Mouse (Mus musculus): ENCODE measurements around the gene Dnah5. TPM values are rescaled to one million over a fixed set of nuclear protein-coding genes. Genes with fewer than 3 reads are reported as not detected.

Gene Dnah5
- polyA plus RNA-seq, 1 experiment: 0.36 TPM

DNA sequence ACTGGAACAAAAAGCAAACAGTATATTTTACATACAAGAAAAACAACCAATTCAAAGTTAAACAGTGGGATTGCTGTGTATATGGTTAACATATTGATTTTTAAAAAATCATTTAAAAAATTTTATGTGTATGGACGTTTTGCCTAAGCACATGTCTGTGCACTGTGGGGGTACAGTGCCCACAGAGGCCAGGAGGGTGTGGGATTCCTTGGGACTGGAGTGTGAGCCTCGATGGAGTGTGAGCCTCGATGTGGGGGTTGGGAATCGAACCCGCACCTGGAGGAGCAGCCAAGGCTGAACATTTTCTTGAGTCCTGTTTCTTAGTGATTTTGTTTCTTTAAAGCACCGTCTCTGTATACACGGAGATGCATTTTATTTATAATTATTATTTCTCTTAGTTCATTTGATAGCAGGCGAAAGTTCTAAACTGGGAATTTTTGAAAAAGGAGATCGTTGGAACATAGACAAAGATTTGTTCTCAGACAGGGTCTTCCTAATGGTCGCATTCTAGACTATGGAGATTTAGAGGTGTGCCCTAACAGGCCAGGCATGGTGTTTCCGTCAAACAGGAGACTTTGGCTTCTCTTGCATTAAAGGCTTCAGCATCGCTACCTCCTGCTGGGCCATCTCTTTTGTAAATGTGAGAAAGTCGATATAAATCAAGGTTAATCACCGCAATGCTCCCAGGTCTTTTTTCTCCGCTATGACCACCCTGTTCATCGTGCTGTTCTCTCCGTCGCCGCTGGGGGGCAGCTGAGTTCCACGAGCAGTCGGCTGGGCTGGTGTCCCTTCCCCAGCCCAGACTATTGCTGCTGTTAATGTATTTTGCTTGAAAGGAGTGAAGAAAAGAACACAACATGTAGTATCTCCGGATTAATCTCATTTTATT is 15.8 kb upstream of the Dnah5 start:
- DNase-seq (ENCODE audit: low read depth): peak; percentile 88
- no peak for TF ChIP-seq POLR2A (IDR thresholded peaks at IDR 0.05; ENCODE audit: borderline replicate concordance, extremely low read depth, insufficient read depth, insufficient read length, poor library complexity, severe bottlenecking)
- peak; percentile 98 for TF ChIP-seq CTCF (IDR thresholded peaks at IDR 0.05; ENCODE audit: borderline replicate concordance, extremely low read depth, insufficient read depth, insufficient read length)

- TF ChIP-seq POLR2A (IDR thresholded peaks at IDR 0.05; ENCODE audit: borderline replicate concordance, extremely low read depth, insufficient read depth, insufficient read length, poor library complexity, severe bottlenecking) (no peak), CTCF (IDR thresholded peaks at IDR 0.05; ENCODE audit: borderline replicate concordance, extremely low read depth, insufficient read depth, insufficient read length) (no peak)
- no peak for DNase-seq (ENCODE audit: low read depth)
Observed at GRCm38 (mm10) chr15:28188361-28189011, 15.1 kb upstream of the Dnah5 start.

- DNase-seq (ENCODE audit: low read depth): no peak
- TF ChIP-seq CTCF (IDR thresholded peaks at IDR 0.05; ENCODE audit: borderline replicate concordance, extremely low read depth, insufficient read depth, insufficient read length) (no peak), POLR2A (IDR thresholded peaks at IDR 0.05; ENCODE audit: borderline replicate concordance, extremely low read depth, insufficient read depth, insufficient read length, poor library complexity, severe bottlenecking) (no peak)
Observed at GRCm38 (mm10) chr15:28189668-28190067, 13.9 kb upstream of the Dnah5 start.

DNA sequence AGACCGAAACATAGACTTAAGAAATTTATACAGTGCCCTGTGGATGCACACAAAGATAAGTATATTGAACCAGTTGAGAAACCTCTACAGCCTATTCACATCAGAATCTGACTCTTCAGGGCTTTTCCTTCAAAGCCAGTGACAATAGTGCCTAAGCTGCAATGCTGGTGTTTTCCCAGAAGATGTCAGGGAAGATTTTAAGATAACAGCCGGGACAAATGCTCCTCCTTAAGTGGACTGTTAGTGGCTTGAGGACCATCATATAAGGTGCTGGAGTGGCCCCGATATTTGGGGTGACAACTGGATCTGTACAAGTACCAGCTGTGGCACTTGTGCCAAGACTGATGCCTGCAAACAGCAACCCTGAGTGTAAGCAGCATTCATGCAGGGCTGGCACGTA is 4.9 kb upstream of the Dnah5 start:
- no peak for TF ChIP-seq CTCF (IDR thresholded peaks at IDR 0.05; ENCODE audit: borderline replicate concordance, extremely low read depth, insufficient read depth, insufficient read length)
- TF ChIP-seq POLR2A (IDR thresholded peaks at IDR 0.05; ENCODE audit: borderline replicate concordance, extremely low read depth, insufficient read depth, insufficient read length, poor library complexity, severe bottlenecking): no peak
- DNase-seq (ENCODE audit: low read depth): no peak

- no peak for DNase-seq (ENCODE audit: low read depth)
- TF ChIP-seq CTCF (IDR thresholded peaks at IDR 0.05; ENCODE audit: borderline replicate concordance, extremely low read depth, insufficient read depth, insufficient read length): no peak
- no peak for TF ChIP-seq POLR2A (IDR thresholded peaks at IDR 0.05; ENCODE audit: borderline replicate concordance, extremely low read depth, insufficient read depth, insufficient read length, poor library complexity, severe bottlenecking)
Observed at GRCm38 (mm10) chr15:28204626-28205025, 1.1 kb downstream of the Dnah5 start.

DNA sequence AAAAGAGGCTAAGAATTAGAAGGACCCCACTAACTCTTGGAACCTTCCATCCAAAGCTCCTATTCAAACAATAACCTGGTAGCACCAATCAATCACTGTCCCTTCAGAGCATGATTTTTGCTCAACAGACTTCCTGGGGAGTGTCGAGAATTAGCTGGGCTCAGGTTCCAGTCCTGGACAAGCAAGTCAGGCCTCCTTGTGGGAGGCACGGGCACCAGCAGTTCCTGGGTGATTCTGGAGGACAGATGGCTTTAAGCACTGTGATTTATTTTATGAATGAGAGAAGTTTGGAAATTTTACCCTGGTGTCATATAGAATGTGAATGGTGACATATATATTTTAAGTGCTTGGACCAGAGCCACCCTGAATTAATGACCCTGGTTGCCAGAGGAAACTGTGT is 4.0 kb downstream of the Dnah5 start:
- TF ChIP-seq POLR2A (IDR thresholded peaks at IDR 0.05; ENCODE audit: borderline replicate concordance, extremely low read depth, insufficient read depth, insufficient read length, poor library complexity, severe bottlenecking) (no peak), CTCF (IDR thresholded peaks at IDR 0.05; ENCODE audit: borderline replicate concordance, extremely low read depth, insufficient read depth, insufficient read length) (no peak)
- no peak for DNase-seq (ENCODE audit: low read depth)

GRCm38 (mm10) chr15:28213057-28213456 is 9.5 kb downstream of the Dnah5 start:
- TF ChIP-seq CTCF (IDR thresholded peaks at IDR 0.05; ENCODE audit: borderline replicate concordance, extremely low read depth, insufficient read depth, insufficient read length) (no peak), POLR2A (IDR thresholded peaks at IDR 0.05; ENCODE audit: borderline replicate concordance, extremely low read depth, insufficient read depth, insufficient read length, poor library complexity, severe bottlenecking) (no peak)
- DNase-seq (ENCODE audit: low read depth): no peak

- DNase-seq (ENCODE audit: low read depth): peak; percentile 39
Observed at GRCm38 (mm10) chr15:28216358-28216757, 12.8 kb downstream of the Dnah5 start.

GRCm38 (mm10) chr15:28227316-28227715 is 23.8 kb downstream of the Dnah5 start:
- no peak for DNase-seq (ENCODE audit: low read depth)

More at GRCm38 (mm10) chr15:28216358-28216757, 12.8 kb downstream of the Dnah5 start:
- TF ChIP-seq POLR2A (IDR thresholded peaks at IDR 0.05; ENCODE audit: borderline replicate concordance, extremely low read depth, insufficient read depth, insufficient read length, poor library complexity, severe bottlenecking) (no peak), CTCF (IDR thresholded peaks at IDR 0.05; ENCODE audit: borderline replicate concordance, extremely low read depth, insufficient read depth, insufficient read length) (no peak)

GRCm38 (mm10) chr15:28260250-28260649 is 56.7 kb downstream of the Dnah5 start:
- DNase-seq (ENCODE audit: low read depth): no peak

More at GRCm38 (mm10) chr15:28227316-28227715, 23.8 kb downstream of the Dnah5 start:
- TF ChIP-seq CTCF (IDR thresholded peaks at IDR 0.05; ENCODE audit: borderline replicate concordance, extremely low read depth, insufficient read depth, insufficient read length) (no peak), POLR2A (IDR thresholded peaks at IDR 0.05; ENCODE audit: borderline replicate concordance, extremely low read depth, insufficient read depth, insufficient read length, poor library complexity, severe bottlenecking) (no peak)

GRCm38 (mm10) chr15:28299438-28299837 is 95.9 kb downstream of the Dnah5 start:
- TF ChIP-seq POLR2A (IDR thresholded peaks at IDR 0.05; ENCODE audit: borderline replicate concordance, extremely low read depth, insufficient read depth, insufficient read length, poor library complexity, severe bottlenecking) (no peak), CTCF (IDR thresholded peaks at IDR 0.05; ENCODE audit: borderline replicate concordance, extremely low read depth, insufficient read depth, insufficient read length) (no peak)
- no peak for DNase-seq (ENCODE audit: low read depth)

More at GRCm38 (mm10) chr15:28260250-28260649, 56.7 kb downstream of the Dnah5 start:
- TF ChIP-seq CTCF (IDR thresholded peaks at IDR 0.05; ENCODE audit: borderline replicate concordance, extremely low read depth, insufficient read depth, insufficient read length) (no peak), POLR2A (IDR thresholded peaks at IDR 0.05; ENCODE audit: borderline replicate concordance, extremely low read depth, insufficient read depth, insufficient read length, poor library complexity, severe bottlenecking) (no peak)

Measured in brain, embryonic 14.5 days (tissue).